9 mouse cellular contexts compared by ENCODE assay signal in genomic region chr11:119516677-119517361, GRCm38 (mm10). TPM values are rescaled to one million over a fixed set of nuclear protein-coding genes. Genes with fewer than 3 reads are reported as not detected.
DNase-seq lines count a peak whose midpoint lies in the region; TF ChIP-seq lines count a peak whose summit lies in the region.
"Had no signal": no experiment of that assay in that cellular context is flagged by ENCODE, and none has a peak within 500 bp of the region (broad histone marks: within the 10 kb centered on the region; RNA-seq: fewer than 3 reads in every experiment).

No protein-coding gene starts in this region.

- H3K4me2 ChIP-seq in myocyte (ENCODE audit: low read depth), result peak overlapping the region; percentile 27
- H3K4me2 ChIP-seq: embryonic facial prominence, embryonic 12.5 days had no signal

- H3K27ac ChIP-seq in kidney, adult 2 months (ENCODE audit: insufficient read depth, low read depth, low read length), result no peak overlapping the region
- H3K27ac ChIP-seq: embryonic facial prominence, embryonic 12.5 days had no signal

- H3K4me3 ChIP-seq in myocyte, result no peak overlapping the region
- H3K4me3 ChIP-seq in kidney, adult 2 months (ENCODE audit: insufficient read depth, low read depth, low read length), result no peak overlapping the region
- H3K4me3 ChIP-seq: embryonic facial prominence, embryonic 12.5 days had no signal

- H3K4me1 ChIP-seq in kidney, adult 2 months (ENCODE audit: control insufficient read depth, insufficient read depth, low read length), result no peaks in the 10 kb centered on the region

- no peak overlapping the region for H3ac ChIP-seq in myocyte (ENCODE audit: control insufficient read depth, insufficient read length)

- no peak for TF ChIP-seq CTCF in kidney, adult 2 months (conservative IDR thresholded peaks at IDR 0.05; ENCODE audit: insufficient read depth, insufficient read length, low read depth, low read length)

- 71% methylated on average over 12 of the region's 12 CpGs for WGBS in kidney, adult 2 months

- H3K79me2 ChIP-seq in myocyte (ENCODE audit: control insufficient read depth, insufficient read depth), result no peaks in the 10 kb centered on the region

- H3K27me3 ChIP-seq in myocyte (ENCODE audit: control insufficient read depth, insufficient read depth, insufficient read length), result no peaks in the 10 kb centered on the region
- no peaks in the 10 kb centered on the region for H3K27me3 ChIP-seq in kidney, adult 2 months (replicated peaks; ENCODE audit: control insufficient read depth, insufficient read depth, low read length)

- no peaks in the 10 kb centered on the region for H3K36me3 ChIP-seq in myocyte (ENCODE audit: control insufficient read depth, insufficient read depth)
- no peaks in the 10 kb centered on the region for H3K36me3 ChIP-seq in kidney, adult 2 months (ENCODE audit: control insufficient read depth, insufficient read depth, low read length)
- H3K36me3 ChIP-seq: embryonic facial prominence, embryonic 12.5 days had no signal

- no peak for TF ChIP-seq POLR2A in myocyte (IDR thresholded peaks at IDR 0.05; ENCODE audit: insufficient read length, low read depth)
- no peak for TF ChIP-seq POLR2A in kidney, adult 2 months (IDR thresholded peaks at IDR 0.05; ENCODE audit: low read depth, low read length)

- peak; percentile 73 for DNase-seq in cerebellum, adult 11-12 months
- DNase-seq in cerebellum, postnatal 4 days (ENCODE audit: low spot score in 2 of 2), result no peak
- DNase-seq in lung, postnatal 10 days, result peak; percentile 52
- no peak for DNase-seq in lung, postnatal 14 days
- DNase-seq in cerebellum, postnatal 25 days, result peak; percentile 67 to 68
- DNase-seq in kidney, postnatal 36 days, result no peak
- DNase-seq in kidney, adult 2 months, result no peak

TF ChIP-seq in myocyte, 11 proteins besides CTCF, POLR2A, EP300 and RAD21:
- TF ChIP-seq MYOG (IDR thresholded peaks at IDR 0.05; ENCODE audit: control insufficient read depth in 1 of 3, insufficient read depth in 1 of 3, insufficient read length in 2 of 3, low read depth in 2 of 3) (peak in 2 of 3 experiments; percentile 73 to 86), CEBPB (IDR thresholded peaks at IDR 0.05; ENCODE audit: insufficient read depth, poor library complexity, severe bottlenecking) (no peak), REST (IDR thresholded peaks at IDR 0.05; ENCODE audit: insufficient read depth, insufficient read length) (no peak), TCF12 (IDR thresholded peaks at IDR 0.05; ENCODE audit: insufficient read depth, poor library complexity, severe bottlenecking) (peak; percentile 42), E2F4 (IDR thresholded peaks at IDR 0.05; ENCODE audit: insufficient read depth) (no peak), MYOD1 (IDR thresholded peaks at IDR 0.05; ENCODE audit: control insufficient read depth in 1 of 3, insufficient read length in 2 of 3, low read depth in 2 of 3) (peak in 2 of 3 experiments; percentile 52 to 84), USF1 (IDR thresholded peaks at IDR 0.05; ENCODE audit: low read depth) (no peak), SRF (IDR thresholded peaks at IDR 0.05; ENCODE audit: control insufficient read depth, insufficient read length, low read depth) (no peak), TCF3 (IDR thresholded peaks at IDR 0.05; ENCODE audit: insufficient read length, low read depth) (peak; percentile 14), POLR2AphosphoS2 (IDR thresholded peaks at IDR 0.05; ENCODE audit: insufficient read length, low read depth) (no peak), MAX (IDR thresholded peaks at IDR 0.05; ENCODE audit: low read depth) (no peak)

RNA-seq across cellular contexts. Expression of gene Endov, which starts 25.7 kb away (rescaled TPM):
- 16.6 TPM for polyA plus RNA-seq in myocyte (2012; fragmentation: generic; extraction: Trizol)
- polyA plus RNA-seq in kidney, adult 2 months (2012; rRNA removed), result 14.1 TPM in 2 replicates

RNA-seq across cellular contexts. Expression of gene Nptx1, which starts 30.7 kb away (rescaled TPM):
- 9.3 TPM for polyA plus RNA-seq in myocyte (2012; fragmentation: generic; extraction: Trizol)
- 0.08 and 0.10 TPM in 2 replicates for polyA plus RNA-seq in kidney, adult 2 months (2012; rRNA removed)

Comparison
In these comparisons a context has a peak if more than half of its experiments do, and no peak if none do; other contexts are left out.
1. DNase-seq: peak in cerebellum, adult 11-12 months (single experiment), lung, postnatal 10 days (single experiment) and cerebellum, postnatal 25 days (2 of 2); none in cerebellum, postnatal 4 days (0 of 2), lung, postnatal 14 days (single experiment), kidney, postnatal 36 days (0 of 2) and kidney, adult 2 months (single experiment).